Mouse (Mus musculus) heart, postnatal 0 days (tissue): ENCODE results near the gene Hoxa5. TPM values are rescaled to one million over a fixed set of nuclear protein-coding genes. Genes with fewer than 3 reads are reported as not detected.

Experiments
- ATAC-seq: fragments of 200-750 bp; cut with Nextera tagmentation; 2 replicates; pipeline ENCODE4 v1.8.0; 2017; ENCODE audit warnings: low read depth, moderate number of reproducible peaks, moderate library complexity; ENCODE audit not compliant: insufficient read depth
- DNase-seq: peaks from one replicate; pipeline ENCODE4 v3.0.0-alpha.2; 2016; ENCODE audit warnings: low spot score
- H3K27ac ChIP-seq: fragments of 300-500 bp; sonication (generic); 2 replicates; pipeline ENCODE4 v1.5.1; 2014; ENCODE audit warnings: low read depth, mild to moderate bottlenecking
- H3K27me3 ChIP-seq: fragments of 300-500 bp; sonication (generic); 2 replicates; pipeline ENCODE4 v1.6.1; 2014; ENCODE audit warnings: low read length, mixed read lengths; ENCODE audit not compliant: control insufficient read depth, insufficient read depth
- H3K36me3 ChIP-seq: fragments of 300-500 bp; sonication (generic); replicated peaks from 2 replicates; pipeline ENCODE4 v1.6.1; 2014; ENCODE audit warnings: low read length, mixed read lengths; ENCODE audit not compliant: control insufficient read depth, insufficient read depth
- H3K4me1 ChIP-seq: fragments of 300-500 bp; sonication (generic); 2 replicates; pipeline ENCODE4 v1.6.1; 2014; ENCODE audit warnings: antibody characterized with exemption; ENCODE audit not compliant: control insufficient read depth, insufficient read depth
- H3K4me2 ChIP-seq: fragments of 300-500 bp; sonication (generic); 2 replicates; pipeline ENCODE4 v1.6.1; 2014; ENCODE audit warnings: low read depth, mild to moderate bottlenecking, low read length, moderate library complexity
- H3K4me3 ChIP-seq: fragments of 300-500 bp; sonication (generic); 2 replicates; pipeline ENCODE4 v1.5.1; 2014; ENCODE audit warnings: low read depth, low read length
- H3K9ac ChIP-seq: fragments of 300-500 bp; sonication (generic); replicated peaks from 2 replicates; pipeline ENCODE4 v1.6.1; 2014; ENCODE audit warnings: low read depth, low read length, mixed read lengths
- H3K9me3 ChIP-seq: fragments of 300-500 bp; sonication (generic); replicated peaks from 2 replicates; pipeline ENCODE4 v1.6.1; 2016; ENCODE audit warnings: low read length; ENCODE audit not compliant: control insufficient read depth
- CTCF ChIP-seq: IDR thresholded peaks from 2 replicates; pipeline ENCODE4 v1.5.1; 2016; ENCODE audit warnings: antibody characterized with exemption, control low read depth, low read depth
- EP300 ChIP-seq: IDR thresholded peaks from 2 replicates; pipeline ENCODE4 v1.6.1; 2016; ENCODE audit warnings: antibody characterized with exemption, low read depth
- WGBS: fragments of 180-500 bp; shearing (Covaris S2); extraction: QIAGEN DNeasy Blood & Tissue Kit; methylation state at CpG from one replicate; pipeline ENCODE4 v1.1.7; 2014; 5-methylcytosine and 5-hydroxymethylcytosine counted together
- polyA plus RNA-seq: library from polyadenylated mRNA; unstranded; fragments of >200 nt; fragmentation: Nextera tagmentation; extraction: Ambion mirVana; gene quantifications from 2 replicates; pipeline ENCODE4 v1.2.1, GENCODE M21; 2015
- total RNA-seq: library from RNA; depleted of rRNA; stranded (reverse); fragments of >200 nt; gene quantifications from 2 replicates; pipeline ENCODE4 v1.2.3, GENCODE M21; 2014; ENCODE audit warnings: low replicate concordance

The Hoxa5 gene
- total and polyA plus RNA-seq, 2 experiments from 2014 or later = 0.36 to 3.5 TPM

- peak; percentile 60 for ATAC-seq
These were observed 7.1 kb downstream of the Hoxa5 start for GRCm38 (mm10) chr6:52197271-52197670.

GRCm38 (mm10) chr6:52196811-52197210 lies 7.6 kb downstream of the Hoxa5 start:
- no peaks in the 10 kb centered on the region for H3K36me3 ChIP-seq
- no peak overlapping the region for H3K4me2 ChIP-seq
- H3K27ac ChIP-seq = no peak overlapping the region
- 11% methylated on average over 9 of the region's 9 CpGs for WGBS
- no peaks in the 10 kb centered on the region for H3K9me3 ChIP-seq
- no peak overlapping the region for H3K9ac ChIP-seq
- ATAC-seq (no peak), DNase-seq (no peak)
- peaks cover 100% of the 10 kb centered on the region for H3K27me3 ChIP-seq
- no peak overlapping the region for H3K4me3 ChIP-seq
- 0 out of 2 replicates have a peak, but pooled peaks cover 5% of the 10 kb centered on the region for H3K4me1 ChIP-seq
- TF ChIP-seq EP300 (no peak), CTCF (no peak)

More at GRCm38 (mm10) chr6:52197271-52197670, 7.1 kb downstream of the Hoxa5 start:
- H3K27me3 ChIP-seq = peaks cover 100% of the 10 kb centered on the region
- 0 out of 2 replicates have a peak, but pooled peaks cover under 1% of the 10 kb centered on the region for H3K4me1 ChIP-seq
- no peaks in the 10 kb centered on the region for H3K36me3 ChIP-seq
- peak; percentile 71 for DNase-seq
- H3K4me3 ChIP-seq = no peak overlapping the region
- H3K4me2 ChIP-seq = no peak overlapping the region
- no peak overlapping the region for H3K9ac ChIP-seq
- no peak overlapping the region for H3K27ac ChIP-seq
- 7% methylated on average over 10 of the region's 10 CpGs for WGBS
- peak; percentile 55 for TF ChIP-seq CTCF
- no peak for TF ChIP-seq EP300
- no peaks in the 10 kb centered on the region for H3K9me3 ChIP-seq

GRCm38 (mm10) chr6:52194690-52195089 lies 9.7 kb downstream of the Hoxa5 start:
- no peaks in the 10 kb centered on the region for H3K36me3 ChIP-seq
- no peak overlapping the region for H3K4me3 ChIP-seq
- DNase-seq (no peak), ATAC-seq (no peak)
- H3K4me2 ChIP-seq = no peak overlapping the region
- H3K9me3 ChIP-seq = no peaks in the 10 kb centered on the region
- no peak overlapping the region for H3K9ac ChIP-seq
- TF ChIP-seq EP300 = no peak
- TF ChIP-seq CTCF = no peak
- 15% methylated on average over 10 of the region's 10 CpGs for WGBS
- 0 out of 2 replicates have a peak, but pooled peaks cover 7% of the 10 kb centered on the region for H3K4me1 ChIP-seq
- H3K27ac ChIP-seq = no peak overlapping the region
- H3K27me3 ChIP-seq = peaks cover 100% of the 10 kb centered on the region

- Histone ChIP-seq H3K27me3 (peaks cover 100% of the 10 kb centered on the region), H3K9me3 (no peaks in the 10 kb centered on the region), H3K4me1 (0 out of 2 replicates have a peak, but pooled peaks cover 7% of the 10 kb centered on the region), H3K27ac (no peak overlapping the region), H3K4me2 (peak overlapping the region; percentile 49), H3K4me3 (peak overlapping the region; percentile 37), H3K36me3 (no peaks in the 10 kb centered on the region), H3K9ac (no peak overlapping the region)
- DNase-seq = no peak
- ATAC-seq = peak; percentile 73; the same call in 1 of the 2 replicates
- TF ChIP-seq CTCF (no peak), EP300 (no peak)
- WGBS = 2% methylated on average over 43 of the region's 55 CpGs
These were observed 12.4 kb downstream of the Hoxa5 start for GRCm38 (mm10) chr6:52191860-52192550.

- peak within 1 kb of the TSS; percentile 49 for H3K4me2 ChIP-seq
- H3K27me3 ChIP-seq = peaks cover 100% of the 10 kb centered on the region
- no peak for TF ChIP-seq CTCF
- TF ChIP-seq EP300 = no peak
- no peak for DNase-seq
- peak within 1 kb of the TSS; percentile 37 for H3K4me3 ChIP-seq
- ATAC-seq = no peak
- no peaks in the 10 kb centered on the region for H3K9me3 ChIP-seq
- 0 out of 2 replicates have a peak within 1 kb of the TSS, but pooled peaks have one; percentile 5 for H3K27ac ChIP-seq
- WGBS = 1% methylated on average over 80 of the region's 102 CpGs
- H3K36me3 ChIP-seq = no peaks in the 10 kb centered on the region
- 0 out of 2 replicates have a peak, but pooled peaks cover 7% of the 10 kb centered on the region for H3K4me1 ChIP-seq
- H3K9ac ChIP-seq = peak within 1 kb of the TSS; percentile 54
These were observed 13.2 kb downstream of the Hoxa5 start, which contains the start of gene Hoxa4 for GRCm38 (mm10) chr6:52190906-52191810. Gene Hoxa4 (minus strand): TSS chr6:52191753.
